Mouse (Mus musculus) Muller cell, postnatal 12 days (primary cell): ENCODE data around the gene Ropn1l.

Source experiments
- DNase-seq: peaks from one replicate; pipeline ENCODE4 v3.0.0-alpha.2; 2015; ENCODE audit errors: inconsistent ontology term

Ropn1l gene

GRCm38 (mm10) chr15:31407490-31407889, 46.0 kb downstream of the Ropn1l start:
- no peak for DNase-seq

GRCm38 (mm10) chr15:31406881-31407280, 46.7 kb downstream of the Ropn1l start:
- no peak for DNase-seq

- no peak for DNase-seq
Observed at GRCm38 (mm10) chr15:31404346-31404745, 49.2 kb downstream of the Ropn1l start.

GRCm38 (mm10) chr15:31402200-31402892, 51.2 kb downstream of the Ropn1l start:
- no peak for DNase-seq

- DNase-seq, result no peak
Observed at GRCm38 (mm10) chr15:31400974-31401373, 52.6 kb downstream of the Ropn1l start.

GRCm38 (mm10) chr15:31398769-31399168, 54.8 kb downstream of the Ropn1l start:
- no peak for DNase-seq

- no peak for DNase-seq
Observed at GRCm38 (mm10) chr15:31397379-31397778, 56.2 kb downstream of the Ropn1l start.

- DNase-seq, result no peak
Observed at GRCm38 (mm10) chr15:31396755-31397154, 56.8 kb downstream of the Ropn1l start.

- DNase-seq, result no peak
Observed at GRCm38 (mm10) chr15:31395986-31396385, 57.6 kb downstream of the Ropn1l start.

GRCm38 (mm10) chr15:31393402-31393801, 60.1 kb downstream of the Ropn1l start:
- no peak for DNase-seq

GRCm38 (mm10) chr15:31392705-31393104, 60.8 kb downstream of the Ropn1l start:
- DNase-seq, result no peak

GRCm38 (mm10) chr15:31392135-31392534, 61.4 kb downstream of the Ropn1l start:
- peak; percentile 9 for DNase-seq
